Mouse (Mus musculus): ENCODE measurements around the gene Fam110a. TPM values are rescaled to one million over a fixed set of nuclear protein-coding genes. Genes with fewer than 3 reads are reported as not detected.
A peak's percentile ranks its signal among the peaks of the same experiment; 100 is the strongest.

Fam110a gene
- total and polyA plus RNA-seq, 2 experiments: 0.83 to 3.3 TPM

DNA sequence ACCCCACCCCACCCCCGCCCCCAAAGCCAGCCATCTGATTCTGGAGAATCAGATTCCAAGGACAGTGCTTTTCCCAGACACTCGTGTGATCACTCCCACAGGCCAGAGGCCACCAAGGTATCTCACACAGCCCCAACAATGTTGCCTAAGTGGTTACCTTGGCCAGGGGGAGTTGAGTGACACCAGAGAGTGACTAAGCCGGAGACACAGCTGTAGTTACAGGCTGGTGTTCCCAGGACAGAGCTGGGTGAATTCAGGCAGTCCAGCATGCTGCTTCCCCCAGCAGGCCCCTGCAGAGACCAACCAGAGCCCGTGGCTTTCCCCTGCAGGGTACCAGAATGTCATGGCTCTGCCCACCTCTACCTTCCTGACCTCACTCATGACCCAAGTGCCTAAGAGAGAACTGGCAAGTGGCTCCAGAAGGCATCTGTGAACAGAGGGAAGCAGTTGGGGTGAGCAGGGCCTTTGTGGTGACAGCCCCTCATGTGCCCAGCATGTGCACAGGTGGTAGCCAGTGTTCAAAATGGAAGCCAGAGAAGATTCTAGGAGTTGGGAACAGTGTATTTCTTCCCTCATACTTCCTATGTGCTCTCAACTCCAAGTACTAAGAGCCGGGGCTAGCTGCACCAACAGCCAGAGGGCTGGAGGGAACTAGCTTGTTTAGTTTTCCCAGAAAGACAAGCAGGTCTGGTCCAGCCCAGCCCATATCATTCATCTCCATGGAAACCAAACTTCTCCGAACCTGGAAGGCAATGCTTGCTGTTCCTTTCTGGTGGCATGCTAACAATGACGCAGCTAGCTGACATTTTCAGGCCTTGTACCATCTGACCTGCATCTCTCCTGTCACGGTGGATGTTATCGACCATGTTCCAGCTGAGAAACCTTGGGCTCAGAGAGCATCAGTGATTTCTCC is 18.5 kb downstream of the Fam110a start:
- no peak for DNase-seq (ENCODE audit: extremely low read depth, low read depth, low spot score)

GRCm38 (mm10) chr2:151959274-151959673 is 20.7 kb downstream of the Fam110a start:
- H3K9ac ChIP-seq (ENCODE audit: low read depth, low read length): no peak overlapping the region

More for the DNA sequence above, 18.5 kb downstream of the Fam110a start:
- WGBS: 83% methylated on average over 9 of the region's 9 CpGs
- Histone ChIP-seq H3K4me3 (ENCODE audit: insufficient read depth, low read depth, low read length) (no peak overlapping the region), H3K79me2 (ENCODE audit: control insufficient read depth, insufficient read depth, low read length) (no peaks in the 10 kb centered on the region), H3K27me3 (ENCODE audit: control insufficient read depth, insufficient read depth, low read length) (no peaks in the 10 kb centered on the region), H3K36me3 (ENCODE audit: control insufficient read depth, insufficient read depth, low read length) (no peaks in the 10 kb centered on the region), H3K9ac (ENCODE audit: low read depth, low read length) (no peak overlapping the region), H3K27ac (replicated peaks; ENCODE audit: insufficient read depth, low read depth, low read length) (no peak overlapping the region), H3K4me1 (ENCODE audit: control insufficient read depth, insufficient read depth, low read length) (peaks cover 5% of the 10 kb centered on the region)
- no peak for TF ChIP-seq CTCF (IDR thresholded peaks at IDR 0.05; ENCODE audit: low read depth, low read length)
- no peak for TF ChIP-seq POLR2A (IDR thresholded peaks at IDR 0.05; ENCODE audit: extremely low read depth, insufficient read depth, low read length)

GRCm38 (mm10) chr2:151956500-151957137 is 23.4 kb downstream of the Fam110a start:
- Histone ChIP-seq H3K9ac (ENCODE audit: low read depth, low read length) (no peak overlapping the region), H3K4me1 (ENCODE audit: control insufficient read depth, insufficient read depth, low read length) (peaks cover 8% of the 10 kb centered on the region), H3K4me3 (ENCODE audit: insufficient read depth, low read depth, low read length) (no peak overlapping the region), H3K27me3 (ENCODE audit: control insufficient read depth, insufficient read depth, low read length) (no peaks in the 10 kb centered on the region), H3K36me3 (ENCODE audit: control insufficient read depth, insufficient read depth, low read length) (no peaks in the 10 kb centered on the region), H3K79me2 (ENCODE audit: control insufficient read depth, insufficient read depth, low read length) (no peaks in the 10 kb centered on the region), H3K27ac (replicated peaks; ENCODE audit: insufficient read depth, low read depth, low read length) (no peak overlapping the region)
- 86% methylated on average over 4 of the region's 4 CpGs for WGBS
- TF ChIP-seq CTCF (IDR thresholded peaks at IDR 0.05; ENCODE audit: low read depth, low read length): no peak
- no peak for TF ChIP-seq POLR2A (IDR thresholded peaks at IDR 0.05; ENCODE audit: extremely low read depth, insufficient read depth, low read length)
- no peak for DNase-seq (ENCODE audit: extremely low read depth, low read depth, low spot score)

More at GRCm38 (mm10) chr2:151959274-151959673, 20.7 kb downstream of the Fam110a start:
- no peaks in the 10 kb centered on the region for H3K79me2 ChIP-seq (ENCODE audit: control insufficient read depth, insufficient read depth, low read length)
- TF ChIP-seq POLR2A (IDR thresholded peaks at IDR 0.05; ENCODE audit: extremely low read depth, insufficient read depth, low read length) (no peak), CTCF (IDR thresholded peaks at IDR 0.05; ENCODE audit: low read depth, low read length) (no peak)
- 5% methylated on average over 5 of the region's 5 CpGs for WGBS
- DNase-seq (ENCODE audit: extremely low read depth, low read depth, low spot score): peak; percentile 77
- no peaks in the 10 kb centered on the region for H3K27me3 ChIP-seq (ENCODE audit: control insufficient read depth, insufficient read depth, low read length)
- no peaks in the 10 kb centered on the region for H3K36me3 ChIP-seq (ENCODE audit: control insufficient read depth, insufficient read depth, low read length)
- H3K4me1 ChIP-seq (ENCODE audit: control insufficient read depth, insufficient read depth, low read length): peaks cover 8% of the 10 kb centered on the region
- no peak overlapping the region for H3K4me3 ChIP-seq (ENCODE audit: insufficient read depth, low read depth, low read length)
- H3K27ac ChIP-seq (replicated peaks; ENCODE audit: insufficient read depth, low read depth, low read length): no peak overlapping the region

DNA sequence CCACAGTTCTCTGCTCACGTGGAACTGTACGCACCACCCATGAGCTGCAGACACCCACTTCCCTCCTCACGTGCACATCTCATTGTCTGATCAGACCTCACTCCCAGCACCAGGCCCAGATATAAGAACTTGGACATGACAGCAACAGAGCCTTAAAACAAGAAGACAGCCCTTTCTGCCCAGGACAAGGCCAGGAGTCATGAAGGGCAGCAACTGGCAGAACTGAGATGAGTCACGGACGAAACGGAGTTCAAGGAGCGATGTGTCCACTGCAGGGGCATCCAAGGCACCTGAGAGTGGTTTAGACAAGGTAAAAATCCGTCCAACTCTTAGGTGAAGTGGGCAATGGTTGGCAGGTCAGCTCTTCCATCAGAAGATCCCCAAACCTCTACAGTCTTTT is 26.4 kb downstream of the Fam110a start:
- Histone ChIP-seq H3K27ac (replicated peaks; ENCODE audit: insufficient read depth, low read depth, low read length) (no peak overlapping the region), H3K27me3 (ENCODE audit: control insufficient read depth, insufficient read depth, low read length) (no peaks in the 10 kb centered on the region), H3K9ac (ENCODE audit: low read depth, low read length) (no peak overlapping the region), H3K36me3 (ENCODE audit: control insufficient read depth, insufficient read depth, low read length) (no peaks in the 10 kb centered on the region), H3K4me3 (ENCODE audit: insufficient read depth, low read depth, low read length) (no peak overlapping the region), H3K79me2 (ENCODE audit: control insufficient read depth, insufficient read depth, low read length) (no peaks in the 10 kb centered on the region), H3K4me1 (ENCODE audit: control insufficient read depth, insufficient read depth, low read length) (peaks cover 3% of the 10 kb centered on the region; the same call in 1 of the 2 replicates)
- WGBS: 92% methylated on average over 8 of the region's 8 CpGs
- no peak for DNase-seq (ENCODE audit: extremely low read depth, low read depth, low spot score)
- TF ChIP-seq CTCF (IDR thresholded peaks at IDR 0.05; ENCODE audit: low read depth, low read length) (no peak), POLR2A (IDR thresholded peaks at IDR 0.05; ENCODE audit: extremely low read depth, insufficient read depth, low read length) (no peak)

DNA sequence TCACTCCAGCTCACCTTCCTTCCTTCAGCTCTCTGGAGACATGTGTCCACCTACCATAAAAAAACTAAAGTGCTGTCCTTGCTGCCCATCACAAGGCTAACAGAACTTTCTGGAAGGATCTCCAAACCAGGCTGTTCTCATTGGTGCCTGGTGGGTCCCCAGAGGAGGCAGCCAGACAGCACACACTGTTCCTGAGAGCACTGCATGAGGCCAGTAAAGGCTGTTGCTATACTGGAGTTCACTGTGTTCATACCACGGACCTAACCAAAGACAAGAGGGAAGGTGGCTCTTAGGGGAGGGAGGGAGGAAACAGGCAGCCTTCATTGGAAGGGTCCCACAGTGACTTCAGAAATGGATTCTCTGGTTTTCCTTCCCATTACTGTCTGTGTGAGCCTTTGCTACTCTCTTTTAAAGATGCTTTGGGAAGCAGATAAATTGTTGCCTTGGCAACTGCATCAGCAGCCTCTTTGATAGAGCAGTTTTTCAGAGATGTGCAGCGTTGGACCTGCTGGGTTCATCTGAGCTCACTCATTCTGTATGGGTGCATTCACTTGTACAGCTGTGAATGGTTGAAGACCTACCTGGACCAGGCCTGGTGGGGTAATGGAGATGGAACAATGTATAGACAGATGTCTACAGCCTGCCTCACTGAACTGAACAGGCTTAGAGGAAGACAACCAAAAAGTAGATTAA is 30.8 kb downstream of the Fam110a start:
- WGBS: 87% methylated on average over 2 of the region's 2 CpGs
- H3K4me1 ChIP-seq (ENCODE audit: control insufficient read depth, insufficient read depth, low read length): no peaks in the 10 kb centered on the region
- H3K36me3 ChIP-seq (ENCODE audit: control insufficient read depth, insufficient read depth, low read length): no peaks in the 10 kb centered on the region
- no peak for TF ChIP-seq POLR2A (IDR thresholded peaks at IDR 0.05; ENCODE audit: extremely low read depth, insufficient read depth, low read length)
- TF ChIP-seq CTCF (IDR thresholded peaks at IDR 0.05; ENCODE audit: low read depth, low read length): no peak
- no peaks in the 10 kb centered on the region for H3K79me2 ChIP-seq (ENCODE audit: control insufficient read depth, insufficient read depth, low read length)
- H3K27me3 ChIP-seq (ENCODE audit: control insufficient read depth, insufficient read depth, low read length): no peaks in the 10 kb centered on the region
- H3K9ac ChIP-seq (ENCODE audit: low read depth, low read length): no peak overlapping the region
- no peak overlapping the region for H3K27ac ChIP-seq (replicated peaks; ENCODE audit: insufficient read depth, low read depth, low read length)
- no peak for DNase-seq (ENCODE audit: extremely low read depth, low read depth, low spot score)
- no peak overlapping the region for H3K4me3 ChIP-seq (ENCODE audit: insufficient read depth, low read depth, low read length)

Data from liver, adult 2 months (tissue).